Mouse (Mus musculus) lung, postnatal 0 days (tissue): ENCODE measurements around the gene Kctd8.

ENCODE experiments used
- CTCF ChIP-seq: IDR thresholded peaks from 2 replicates; pipeline ENCODE4 v1.5.1; 2016; ENCODE audit warnings: antibody characterized with exemption, mild to moderate bottlenecking
- EP300 ChIP-seq: IDR thresholded peaks from 2 replicates; pipeline ENCODE4 v1.6.1; 2016; ENCODE audit warnings: antibody characterized with exemption, mild to moderate bottlenecking, control low read depth

GRCm38 (mm10) chr5:69227147-69227546, 114.3 kb downstream of the Kctd8 start:
- no peak for TF ChIP-seq CTCF
- TF ChIP-seq EP300 = no peak
